Mouse (Mus musculus) hindbrain, embryonic 16.5 days (tissue): ENCODE measurements around the gene Hnrnpu. TPM values are rescaled to one million over a fixed set of nuclear protein-coding genes. Genes with fewer than 3 reads are reported as not detected.
A peak's percentile ranks its signal among the peaks of the same experiment; 100 is the strongest.

Source experiments
- ATAC-seq: fragments of 200-750 bp; cut with Nextera tagmentation; 2 replicates; pipeline ENCODE4 v1.8.0; 2017; ENCODE audit warnings: moderate TSS enrichment, moderate library complexity
- H3K27ac ChIP-seq: fragments of 300-500 bp; sonication (generic); 2 replicates; pipeline ENCODE4 v1.5.1; 2014; ENCODE audit warnings: low read depth, mild to moderate bottlenecking, control low read depth, low read length, moderate library complexity
- H3K27me3 ChIP-seq: fragments of 300-500 bp; sonication (generic); replicated peaks from 2 replicates; pipeline ENCODE4 v1.6.1; 2014; ENCODE audit warnings: low read length; ENCODE audit not compliant: control insufficient read depth, insufficient read depth
- H3K36me3 ChIP-seq: fragments of 300-500 bp; sonication (generic); 2 replicates; pipeline ENCODE4 v1.6.1; 2014; ENCODE audit warnings: mild to moderate bottlenecking, low read length, moderate library complexity, mixed read lengths; ENCODE audit not compliant: control insufficient read depth, insufficient read depth
- H3K4me1 ChIP-seq: fragments of 300-500 bp; sonication (generic); 2 replicates; pipeline ENCODE4 v1.6.1; 2014; ENCODE audit warnings: low read depth, low read length; ENCODE audit not compliant: control insufficient read depth, insufficient read depth
- H3K4me2 ChIP-seq: fragments of 300-500 bp; sonication (generic); 2 replicates; pipeline ENCODE4 v1.6.1; 2014; ENCODE audit warnings: mild to moderate bottlenecking, low read length, control low read depth, moderate library complexity
- H3K4me3 ChIP-seq: fragments of 300-500 bp; sonication (generic); 2 replicates; pipeline ENCODE4 v1.5.1; 2014; ENCODE audit warnings: mild to moderate bottlenecking, low read length, control low read depth, moderate library complexity
- H3K9ac ChIP-seq: fragments of 300-500 bp; sonication (generic); 2 replicates; pipeline ENCODE4 v1.6.1; 2014; ENCODE audit warnings: low read depth, mild to moderate bottlenecking, control low read depth, low read length, moderate library complexity
- H3K9me3 ChIP-seq: fragments of 300-500 bp; sonication (generic); 2 replicates; pipeline ENCODE4 v1.6.1; 2014; ENCODE audit warnings: mild to moderate bottlenecking, low read length, moderate library complexity; ENCODE audit not compliant: control insufficient read depth
- WGBS: fragments of 180-500 bp; shearing (Covaris S2); extraction: QIAGEN DNeasy Blood & Tissue Kit; methylation state at CpG from one replicate; pipeline ENCODE4 v1.1.7; 2014; 5-methylcytosine and 5-hydroxymethylcytosine counted together
- microRNA-seq: library from miRNA; unstranded; fragments of <30 nt; microRNA quantifications from one replicate; pipeline ENCODE4, GENCODE M21; 2017
- polyA plus RNA-seq: library from polyadenylated mRNA; unstranded; fragments of >200 nt; fragmentation: Nextera tagmentation; extraction: Ambion mirVana; gene quantifications from 2 replicates; pipeline ENCODE4 v1.2.1, GENCODE M21; 2015

Gene Hnrnpu
- polyA plus RNA-seq, 1 experiment from 2014 or later = 162 TPM

DNA sequence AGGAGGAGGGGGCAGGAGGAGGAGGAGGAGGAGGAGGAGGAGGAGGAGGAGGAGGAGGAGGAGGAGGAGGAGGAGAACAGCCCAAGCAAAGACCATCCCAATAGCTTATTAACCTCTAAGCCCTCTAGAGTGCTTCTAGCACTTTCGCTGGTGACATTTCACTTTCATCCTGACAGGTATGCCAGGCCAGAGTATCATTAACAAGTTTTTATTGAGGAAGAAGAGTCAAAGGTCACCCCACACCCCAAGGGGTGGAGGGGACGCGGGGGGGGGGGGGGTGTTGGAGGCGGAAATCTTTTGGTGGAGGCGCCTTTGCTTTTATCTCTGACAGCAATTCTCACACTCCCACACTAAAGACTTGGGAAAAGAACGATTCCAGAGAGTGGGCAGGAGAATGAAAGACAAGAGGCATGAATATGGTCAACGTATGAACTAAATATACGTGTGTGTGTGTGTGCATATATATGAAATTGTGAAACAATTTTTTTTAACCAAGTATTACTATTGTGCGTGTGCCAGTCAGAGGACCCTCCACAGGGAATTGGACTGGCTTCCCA lies 62.3 kb downstream of the Hnrnpu start:
- Histone ChIP-seq H3K9me3 (no peaks in the 10 kb centered on the region), H3K27ac (peak overlapping the region; percentile 95), H3K36me3 (no peaks in the 10 kb centered on the region), H3K9ac (peak overlapping the region; percentile 92), H3K4me2 (peak overlapping the region; percentile 78), H3K4me1 (peaks cover 7% of the 10 kb centered on the region; the same call in 1 of the 2 replicates), H3K4me3 (peak overlapping the region; percentile 71), H3K27me3 (no peaks in the 10 kb centered on the region)
- 42% methylated on average over 9 of the region's 9 CpGs for WGBS
- ATAC-seq = 0 out of 2 replicates have a peak, but pooled peaks have one; percentile 7

Small RNAs within 50 kb of the gene (microRNA-seq; reads per million reads assigned to microRNA genes)
- not detected for gene Gm27458

Other genes with a start within 250 kb of the Hnrnpu start
- 20.1 and 21.0 TPM in 2 replicates for gene Desi2, start 150.4 kb downstream of the Hnrnpu start, polyA plus RNA-seq
- 91.0 and 97.8 TPM in 2 replicates for gene Cox20, start 18.7 kb downstream of the Hnrnpu start, polyA plus RNA-seq
- gene Efcab2, start 68.3 kb upstream of the Hnrnpu start, polyA plus RNA-seq = 12.4 and 13.3 TPM in 2 replicates
- 8.6 and 8.7 TPM in 2 replicates for gene Kif26b, start 191.3 kb upstream of the Hnrnpu start, polyA plus RNA-seq